Mouse (Mus musculus) adrenal gland, adult 18-20 months (tissue): ENCODE measurements around the gene Prl6a1. TPM values are rescaled to one million over a fixed set of nuclear protein-coding genes. Genes with fewer than 3 reads are reported as not detected.

Source experiments
- DNase-seq, 2 experiments: peaks; one replicate each; pipeline ENCODE4 v3.0.0; 2021 to 2022; ENCODE audit warnings: low spot score in 2 of 2
- long read RNA-seq, 2 experiments: library from polyadenylated mRNA; stranded (forward); transcript quantifications; one replicate each; pipeline ENCODE4 v2.0.0; 2021
- total RNA-seq, 2 experiments: library from RNA; stranded (reverse); gene quantifications; 1 replicate in 1 of 2; 2 replicates in 1 of 2; pipeline ENCODE4 v1.2.3; 2021

Gene Prl6a1
- total RNA-seq: not detected
- long read RNA-seq, experiment 1: 0 reads
- long read RNA-seq, experiment 2: 0 reads

GRCm38 (mm10) chr13:27312334-27313225 is at the start of gene Prl6a1:
Gene Prl6a1, plus strand, starts transcription at chr13:27312627.
- DNase-seq: no peak

- DNase-seq: no peak
Measured at GRCm38 (mm10) chr13:27334989-27335388, 22.6 kb downstream of the Prl6a1 start.

- no peak for DNase-seq
Measured at GRCm38 (mm10) chr13:27342733-27343275, 30.4 kb downstream of the Prl6a1 start.

GRCm38 (mm10) chr13:27345373-27345772 is 32.9 kb downstream of the Prl6a1 start, which contains the start of gene Prl8a2:
Gene Prl8a2, plus strand, starts transcription at chr13:27345673.
- no peak for DNase-seq

Other genes with a start within 250 kb of the Prl6a1 start
- not detected for gene Prl3d1, start 218.4 kb upstream of the Prl6a1 start, total RNA-seq
- gene Prl3d2, start 190.9 kb upstream of the Prl6a1 start, total RNA-seq: not detected
- gene Prl3d3, start 155.8 kb upstream of the Prl6a1 start, total RNA-seq: not detected
- not detected for gene Prl3c1, start 116.0 kb upstream of the Prl6a1 start, total RNA-seq
- not detected for gene Prl3b1, start 70.8 kb upstream of the Prl6a1 start, total RNA-seq
- not detected for gene Prl3a1, start 53.2 kb upstream of the Prl6a1 start, total RNA-seq
- 1 to 10 TPM in 1 of 2 experiments, under 1 TPM in 1; 0.90 to 2.2 TPM for gene Prl8a2, start 33.0 kb downstream of the Prl6a1 start, total RNA-seq
- gene Prl2b1, start 78.2 kb downstream of the Prl6a1 start, total RNA-seq: not detected
- gene Prl8a6, start 126.1 kb downstream of the Prl6a1 start, total RNA-seq: not detected
- not detected for gene Prl8a8, start 200.6 kb downstream of the Prl6a1 start, total RNA-seq